Mouse (Mus musculus) embryo, embryonic 11 days (tissue): Measurements from ENCODE around the gene Exph5.

Source experiments
- DNase-seq: peaks from one replicate; pipeline ENCODE4 v3.0.0-alpha.2; 2015

The Exph5 gene

DNA sequence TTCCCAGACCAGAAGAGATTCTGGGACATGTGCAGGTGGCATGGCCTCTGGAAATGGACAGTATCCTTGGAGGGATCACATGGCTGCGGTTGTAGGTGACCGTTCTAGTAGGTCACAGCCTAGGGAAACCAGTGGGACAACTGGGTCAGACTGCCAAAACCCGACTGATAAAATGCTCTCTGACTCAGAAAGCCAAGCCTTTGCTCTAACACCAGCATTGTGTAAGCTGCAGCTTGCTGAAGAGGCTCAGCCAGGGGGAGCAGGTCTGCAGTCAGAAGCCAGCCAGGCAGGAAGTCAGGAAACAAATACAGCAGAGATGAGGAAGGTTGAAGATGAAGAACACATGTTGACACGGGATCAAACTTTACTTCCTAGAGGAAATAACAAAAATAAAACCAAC lies 74.4 kb downstream of the Exph5 start:
- DNase-seq, result no peak

- no peak for DNase-seq
Measured at GRCm38 (mm10) chr9:53376820-53377219, 75.3 kb downstream of the Exph5 start.

- DNase-seq, result no peak
Measured at GRCm38 (mm10) chr9:53377597-53377996, 76.1 kb downstream of the Exph5 start.

DNA sequence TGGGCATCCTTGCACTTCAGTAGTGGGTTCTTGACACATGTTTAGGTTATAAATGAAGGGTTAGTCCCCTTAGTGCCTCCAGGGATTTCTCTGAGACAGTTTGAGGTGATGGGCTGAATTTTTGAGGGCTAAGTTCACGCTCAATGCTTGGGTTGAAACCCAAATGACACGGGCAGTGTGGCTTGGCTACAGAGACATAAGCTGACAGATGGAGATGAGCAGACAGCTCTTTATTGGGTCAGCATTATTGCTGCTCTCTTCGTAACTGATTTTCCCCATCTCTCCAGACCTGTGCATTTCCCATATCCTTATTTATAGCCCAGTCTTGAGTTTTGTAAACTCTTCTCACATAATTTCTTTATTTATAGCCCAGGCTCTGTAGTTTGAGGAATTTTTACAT lies 76.7 kb downstream of the Exph5 start:
- DNase-seq, result no peak

GRCm38 (mm10) chr9:53380595-53380994 lies 79.1 kb downstream of the Exph5 start:
- DNase-seq, result no peak

- no peak for DNase-seq
Measured at GRCm38 (mm10) chr9:53381113-53381615, 79.7 kb downstream of the Exph5 start.

- DNase-seq, result peak; percentile 90
Measured at GRCm38 (mm10) chr9:53383951-53384866, 82.7 kb downstream of the Exph5 start, which contains the start of gene Kdelc2. Gene Kdelc2, plus strand, starts transcription at chr9:53384025.

GRCm38 (mm10) chr9:53384873-53385272 lies 83.4 kb downstream of the Exph5 start:
- DNase-seq, result peak; percentile 42

GRCm38 (mm10) chr9:53387431-53387830 lies 86.0 kb downstream of the Exph5 start:
- DNase-seq, result no peak

DNA sequence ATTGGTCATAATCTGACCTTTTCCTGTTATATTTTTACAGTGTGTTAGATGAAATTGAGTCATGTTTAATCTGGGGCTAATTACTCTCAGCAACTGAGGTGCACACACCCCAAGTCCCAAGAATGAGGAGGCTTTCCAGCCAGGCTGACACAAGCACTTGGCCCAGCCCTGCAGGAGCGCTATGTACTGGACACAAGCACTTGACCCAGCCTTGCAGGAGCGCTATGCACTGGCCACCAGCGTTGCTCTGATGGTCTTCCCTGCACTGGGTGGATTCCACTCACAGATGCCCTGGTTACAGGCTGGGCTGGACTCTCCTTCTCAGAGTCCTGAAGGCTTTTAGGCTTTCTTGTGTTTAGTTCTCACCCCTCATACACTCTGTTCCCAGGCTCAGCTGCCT lies 87.6 kb downstream of the Exph5 start:
- no peak for DNase-seq

GRCm38 (mm10) chr9:53390136-53390535 lies 88.7 kb downstream of the Exph5 start:
- no peak for DNase-seq

GRCm38 (mm10) chr9:53397685-53398387 lies 96.4 kb downstream of the Exph5 start:
- DNase-seq, result no peak

DNA sequence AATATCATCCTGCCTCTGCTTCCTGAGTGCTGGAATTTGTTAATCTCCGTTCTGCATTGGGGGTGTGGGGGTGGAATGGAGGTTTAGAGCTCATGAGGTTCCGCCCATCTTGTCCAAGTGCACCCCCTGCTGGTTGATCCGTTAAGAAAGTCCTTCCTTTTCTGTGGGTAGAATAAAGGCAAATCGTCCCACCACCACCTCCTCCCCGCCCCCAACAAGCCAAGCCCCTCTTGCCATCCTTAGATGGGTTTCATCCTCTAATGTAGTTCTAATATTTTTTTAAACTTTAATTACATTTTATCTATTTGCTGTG lies 96.9 kb downstream of the Exph5 start:
- DNase-seq, result peak; percentile 80

- no peak for DNase-seq
Measured at GRCm38 (mm10) chr9:53399537-53399936, 98.1 kb downstream of the Exph5 start.

DNA sequence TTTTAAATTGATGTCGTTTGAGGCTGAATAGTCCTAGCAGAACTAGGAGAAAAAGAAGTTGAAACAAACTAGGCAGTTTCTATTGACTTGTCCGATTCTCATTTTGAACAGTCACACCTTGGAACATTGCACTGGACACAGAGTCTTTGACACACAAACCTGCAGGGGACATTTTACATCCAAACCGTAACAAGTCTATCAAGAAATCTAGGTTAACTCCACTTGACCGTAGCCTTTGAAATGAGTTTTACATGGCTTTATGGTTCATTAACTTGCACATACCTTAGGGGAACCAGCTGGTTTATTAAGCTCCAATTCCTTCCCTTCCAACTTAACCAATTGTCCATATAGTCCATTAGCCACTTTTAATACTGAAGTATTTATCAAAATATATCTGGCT lies 99.2 kb downstream of the Exph5 start:
- no peak for DNase-seq

GRCm38 (mm10) chr9:53401146-53401545 lies 99.7 kb downstream of the Exph5 start:
- DNase-seq, result no peak

- peak; percentile 34 for DNase-seq
Measured at GRCm38 (mm10) chr9:53402291-53402711, 100.8 kb downstream of the Exph5 start, which contains the start of gene 4930550C14Rik. Gene 4930550C14Rik, plus strand, starts transcription at chr9:53402325.

- no peak for DNase-seq
Measured at GRCm38 (mm10) chr9:53402991-53403390, 101.5 kb downstream of the Exph5 start.

GRCm38 (mm10) chr9:53404050-53404752 lies 102.7 kb downstream of the Exph5 start:
- peak; percentile 19 for DNase-seq

GRCm38 (mm10) chr9:53404753-53405722 lies 103.6 kb downstream of the Exph5 start:
- DNase-seq, result peak; percentile 93

DNA sequence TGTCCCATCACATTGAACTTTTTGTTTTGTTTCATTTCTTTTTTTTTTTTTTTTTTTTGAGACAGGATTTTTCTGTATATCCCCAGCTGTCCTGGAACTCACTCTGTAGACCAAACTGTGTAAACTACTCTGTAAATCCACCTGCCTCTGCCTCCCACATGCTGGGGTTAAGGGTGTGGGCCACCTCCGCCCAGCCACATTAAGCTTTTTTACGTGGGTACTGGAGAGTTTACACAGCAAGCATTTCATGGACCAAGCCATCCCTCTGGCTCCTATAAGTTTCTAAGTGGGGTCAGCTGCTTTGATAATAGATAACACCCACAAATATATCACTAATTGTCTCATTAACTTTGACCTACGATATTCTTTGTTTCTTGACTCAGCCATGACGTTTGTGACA lies 107.1 kb downstream of the Exph5 start:
- DNase-seq, result no peak

GRCm38 (mm10) chr9:53408953-53409361 lies 107.5 kb downstream of the Exph5 start:
- DNase-seq, result no peak
